Mouse (Mus musculus) gastrocnemius, adult 8-10 months (tissue): ENCODE data around the gene Rab11fip5. TPM values are rescaled to one million over a fixed set of nuclear protein-coding genes. Genes with fewer than 3 reads are reported as not detected.

Experiments
- DNase-seq, 2 experiments: peaks; one replicate each; pipeline ENCODE4 v3.0.0; 2022; ENCODE audit warnings: low spot score in 2 of 2
- total RNA-seq, 4 experiments: library from RNA; stranded (reverse); gene quantifications; 2 replicates each; pipeline ENCODE4 v1.2.4; 2022

The Rab11fip5 gene
- total RNA-seq, 4 experiments from 2014 or later, result 23.8 to 35.6 (median 30.0) TPM

GRCm38 (mm10) chr6:85373066-85373860, 1.2 kb downstream of the Rab11fip5 start:
- DNase-seq, result no peak

DNA sequence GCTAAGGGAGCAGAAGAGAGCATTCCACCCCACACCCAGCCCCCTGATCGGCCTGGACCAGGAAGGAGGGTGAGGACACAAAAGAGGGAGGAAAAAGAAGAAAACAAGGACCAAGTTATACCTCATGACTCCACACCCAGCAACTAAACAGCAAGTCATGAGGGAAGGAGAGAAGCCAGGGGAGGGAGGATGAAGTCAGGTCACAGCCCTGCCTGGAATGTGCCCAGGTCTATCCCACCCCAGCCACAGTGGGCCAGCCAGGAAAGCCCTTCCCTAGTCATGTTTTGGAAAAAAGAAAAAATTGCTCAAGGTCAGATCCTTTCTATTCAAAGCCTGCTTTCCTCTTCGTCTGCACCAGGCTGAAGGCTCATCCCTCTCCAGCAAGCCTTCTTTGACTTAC, 1.9 kb downstream of the Rab11fip5 start:
- DNase-seq, result no peak

GRCm38 (mm10) chr6:85371859-85372405, 2.5 kb downstream of the Rab11fip5 start:
- no peak for DNase-seq

GRCm38 (mm10) chr6:85370666-85371430, 3.6 kb downstream of the Rab11fip5 start:
- no peak for DNase-seq

DNA sequence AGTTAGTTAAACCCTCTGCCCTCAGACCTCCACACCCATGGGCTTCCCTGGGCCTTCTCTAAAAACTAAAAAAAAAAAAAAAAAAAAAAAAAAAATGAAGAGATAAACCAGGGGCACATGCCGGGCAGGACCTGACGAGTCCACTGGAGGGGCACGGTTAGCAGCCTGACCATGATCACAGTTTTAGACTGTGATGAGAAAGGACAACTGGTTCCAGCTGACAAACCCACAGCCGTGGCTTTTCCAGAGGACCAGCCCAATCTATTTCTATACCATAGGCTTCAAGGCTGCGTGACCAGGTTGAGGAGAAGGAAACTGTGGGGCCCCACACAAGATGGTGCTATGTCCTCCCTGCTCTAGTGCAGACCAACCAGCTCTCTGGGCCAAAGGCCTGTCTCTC, 4.4 kb downstream of the Rab11fip5 start:
- no peak for DNase-seq

- DNase-seq, result peak; percentile 47 to 69
Observed at GRCm38 (mm10) chr6:85369181-85369860, 5.1 kb downstream of the Rab11fip5 start.

GRCm38 (mm10) chr6:85368722-85369121, 5.7 kb downstream of the Rab11fip5 start:
- no peak for DNase-seq

- no peak for DNase-seq
Observed at GRCm38 (mm10) chr6:85368166-85368565, 6.3 kb downstream of the Rab11fip5 start.

DNA sequence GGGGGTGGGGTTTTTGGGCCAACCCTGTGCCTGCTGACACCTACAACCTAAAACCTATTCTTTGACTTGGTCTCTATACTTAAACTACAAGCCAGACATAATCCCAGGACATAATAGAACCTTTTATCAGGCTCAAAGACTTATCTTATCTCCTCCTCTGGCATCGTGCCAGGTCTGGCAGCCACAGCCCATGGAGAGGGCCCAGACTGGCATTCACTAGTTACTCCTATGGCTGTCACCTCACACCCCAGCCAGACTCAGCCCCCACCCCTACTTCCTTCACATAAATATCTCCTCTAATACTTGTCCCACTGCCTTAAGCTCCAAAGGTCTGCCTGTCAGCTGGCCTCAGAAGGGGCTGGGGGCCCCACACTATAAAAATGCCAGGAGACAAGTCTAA, 8.0 kb downstream of the Rab11fip5 start:
- DNase-seq, result no peak

DNA sequence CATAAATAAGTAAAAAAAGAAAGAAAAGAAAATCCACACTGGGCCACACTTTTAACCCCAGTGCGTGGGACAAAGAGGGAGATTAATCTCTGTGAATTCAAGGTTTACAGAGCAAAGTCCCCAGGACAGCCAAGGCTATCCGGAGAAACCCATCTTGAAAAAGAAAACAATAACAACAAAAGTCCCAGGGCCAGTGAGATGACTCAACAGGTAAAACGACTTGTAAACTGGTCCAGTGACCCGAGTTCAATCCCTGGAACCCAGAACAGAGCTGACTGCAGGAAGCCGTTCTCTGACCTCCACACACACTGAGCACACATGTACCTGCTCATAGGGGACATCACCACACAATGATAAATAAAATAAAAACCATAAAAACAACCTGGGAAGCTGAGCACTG, 10.0 kb downstream of the Rab11fip5 start:
- DNase-seq, result no peak

GRCm38 (mm10) chr6:85363906-85364260, 10.6 kb downstream of the Rab11fip5 start:
- no peak for DNase-seq

- DNase-seq, result no peak
Observed at GRCm38 (mm10) chr6:85363231-85363905, 11.1 kb downstream of the Rab11fip5 start.

GRCm38 (mm10) chr6:85362610-85363009, 11.8 kb downstream of the Rab11fip5 start:
- DNase-seq, result no peak

GRCm38 (mm10) chr6:85360311-85360710, 14.1 kb downstream of the Rab11fip5 start:
- no peak for DNase-seq

DNA sequence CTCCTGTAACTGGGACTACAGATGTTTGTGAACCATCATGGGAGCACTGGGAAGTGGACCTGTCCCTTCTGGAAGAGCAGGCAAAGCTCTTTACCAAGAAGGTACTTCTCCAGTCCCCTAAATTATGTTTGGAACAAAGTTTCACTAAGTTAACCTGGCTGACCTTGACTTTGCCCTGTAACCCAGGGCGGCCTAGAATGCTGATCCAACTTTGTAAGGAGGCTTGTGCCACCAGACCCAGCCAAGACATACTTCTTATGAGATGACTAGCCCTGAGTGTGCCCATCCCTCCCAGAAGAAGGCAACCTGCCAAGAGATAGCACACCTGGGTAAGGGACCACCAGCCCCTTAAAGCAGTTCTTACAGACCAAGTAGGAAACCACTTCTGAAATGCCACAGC, 15.6 kb downstream of the Rab11fip5 start:
- no peak for DNase-seq

DNA sequence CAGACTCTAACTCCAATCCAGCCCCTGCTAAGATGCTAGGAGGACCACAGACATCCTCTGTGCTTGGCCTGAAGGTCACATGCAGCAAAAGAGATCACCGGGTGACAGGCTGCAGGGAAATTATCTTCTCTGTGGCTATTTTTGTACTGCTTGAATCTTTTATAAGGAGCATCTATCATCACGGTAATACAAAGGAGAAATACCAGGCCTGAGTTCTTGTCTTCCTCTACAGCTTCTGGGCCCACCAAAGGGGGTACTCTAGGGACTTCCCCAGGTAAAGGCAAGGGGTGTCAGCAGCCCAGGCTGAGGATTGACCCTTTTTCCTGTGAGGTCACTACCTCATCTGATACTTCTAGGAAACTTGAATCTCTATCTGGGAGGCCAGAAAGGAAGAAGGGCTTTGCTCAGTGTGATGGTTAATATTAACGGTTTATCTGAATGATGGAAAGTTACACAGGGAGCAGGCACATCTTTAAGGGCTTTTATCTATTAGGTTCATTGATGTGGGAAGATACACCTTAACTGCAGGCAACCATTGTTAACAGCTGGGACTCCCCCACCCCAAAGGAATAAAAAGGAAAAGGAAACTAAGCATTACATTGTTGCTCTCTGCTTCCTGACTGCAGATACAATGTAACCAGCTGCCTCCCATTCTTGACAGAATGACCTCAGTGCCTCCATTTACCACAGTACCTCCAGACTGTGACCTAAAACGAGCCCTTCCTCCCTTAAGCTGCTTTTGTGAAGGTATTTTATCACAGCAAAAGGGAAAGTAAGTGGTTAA, 17.6 kb downstream of the Rab11fip5 start:
- DNase-seq, result no peak

DNA sequence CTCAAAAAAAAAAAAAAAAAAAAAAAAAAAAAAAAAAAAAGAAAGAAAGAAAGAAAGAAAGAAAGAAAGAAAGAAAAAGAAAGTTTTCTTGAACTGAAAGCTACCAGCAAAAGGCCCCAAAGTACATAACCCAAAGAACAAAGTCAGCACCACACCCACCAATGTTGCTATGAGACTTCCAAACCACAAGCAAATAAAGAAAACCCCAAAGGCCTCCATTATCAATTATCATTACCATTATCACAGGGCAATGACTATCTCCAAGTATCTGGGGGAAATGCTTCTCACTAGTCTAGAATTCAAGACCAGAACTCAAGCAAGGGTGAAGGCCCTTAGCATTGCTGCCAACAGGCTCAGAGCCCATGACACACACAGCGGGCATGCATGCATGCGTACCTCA, 18.7 kb downstream of the Rab11fip5 start:
- no peak for DNase-seq

- DNase-seq, result no peak
Observed at GRCm38 (mm10) chr6:85354709-85355108, 19.7 kb downstream of the Rab11fip5 start.

GRCm38 (mm10) chr6:85353706-85354105, 20.7 kb downstream of the Rab11fip5 start:
- DNase-seq, result no peak

DNA sequence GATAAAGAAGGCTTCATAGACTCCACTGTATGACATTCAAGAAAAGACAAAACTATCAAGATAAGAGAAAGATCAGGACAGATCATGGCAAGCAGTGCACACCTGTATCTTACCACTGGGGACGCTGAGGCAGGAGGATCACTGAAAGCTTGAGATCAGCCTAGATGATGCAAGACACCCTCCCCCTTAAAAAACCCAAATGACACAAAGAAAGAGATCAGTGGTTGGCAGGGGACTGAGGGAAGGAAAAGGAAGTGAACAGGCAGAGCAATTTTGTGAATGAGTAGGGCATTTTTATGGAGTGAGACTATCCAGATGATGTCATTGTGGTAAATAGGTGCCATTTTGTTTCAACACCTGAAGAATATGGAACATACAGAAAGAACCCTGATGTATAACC, 24.3 kb downstream of the Rab11fip5 start:
- DNase-seq, result no peak

- DNase-seq, result peak in 1 of 2 experiments; percentile 24
Observed at GRCm38 (mm10) chr6:85349246-85349645, 25.2 kb downstream of the Rab11fip5 start.
